Mouse (Mus musculus): ENCODE results near the gene Trak1.

Gene Trak1

DNA sequence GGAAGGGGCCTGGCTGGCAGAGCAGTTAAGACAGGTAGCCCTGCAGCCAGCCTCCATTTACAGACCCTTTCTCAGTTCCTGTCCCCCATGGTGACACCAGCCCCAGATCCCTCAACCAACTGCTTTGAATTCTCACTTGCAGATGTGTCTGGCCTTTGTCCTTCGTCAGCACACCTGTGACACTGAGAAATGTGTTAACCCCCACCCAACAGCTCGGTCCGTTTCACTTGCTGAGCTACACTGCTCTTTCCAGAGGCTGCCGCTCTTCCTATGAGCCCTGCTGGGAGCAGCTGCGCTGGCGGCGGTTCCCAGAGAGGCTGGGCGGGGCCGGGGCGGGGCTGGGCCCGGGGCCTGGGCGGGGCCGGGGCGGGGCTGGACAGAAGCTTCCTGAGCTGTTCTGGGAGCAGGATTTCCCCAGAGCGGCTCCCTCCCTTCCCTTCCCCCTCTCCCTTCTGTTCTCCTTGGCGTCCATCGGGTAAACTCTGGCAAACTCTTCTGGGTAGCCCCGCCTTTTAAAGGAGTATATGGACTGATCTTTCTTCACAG, 74.1 kb downstream of the Trak1 start:
- peak; percentile 71 for DNase-seq (ENCODE audit: low spot score)

GRCm38 (mm10) chr9:121371946-121372646, 74.8 kb downstream of the Trak1 start:
- no peak for DNase-seq (ENCODE audit: low spot score)

DNA sequence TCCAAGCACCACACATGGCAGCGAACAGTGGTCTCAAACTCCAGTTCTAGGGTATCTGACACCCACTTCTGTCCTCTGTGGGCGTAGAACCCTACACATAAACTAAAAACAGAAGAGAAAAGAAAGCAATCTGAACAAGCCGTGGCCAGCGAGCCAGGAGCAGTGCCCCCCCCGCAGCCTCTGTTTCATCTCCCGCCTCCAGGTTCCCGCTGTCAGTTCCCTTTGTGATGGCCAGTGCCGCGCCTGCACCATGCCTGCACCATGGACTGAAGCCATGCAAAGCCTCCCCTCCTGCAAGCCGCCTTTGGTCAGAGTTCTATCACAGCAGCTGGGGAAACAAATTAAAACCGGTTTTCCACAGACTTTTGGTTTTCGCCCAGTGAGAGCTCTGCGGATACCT, 75.8 kb downstream of the Trak1 start:
- DNase-seq (ENCODE audit: low spot score): no peak

GRCm38 (mm10) chr9:121373512-121373911, 76.2 kb downstream of the Trak1 start:
- DNase-seq (ENCODE audit: low spot score): no peak

- no peak for DNase-seq (ENCODE audit: low spot score)
Measured at GRCm38 (mm10) chr9:121374076-121374863, 77.0 kb downstream of the Trak1 start.

GRCm38 (mm10) chr9:121374864-121375255, 77.6 kb downstream of the Trak1 start:
- DNase-seq (ENCODE audit: low spot score): no peak

GRCm38 (mm10) chr9:121376094-121376493, 78.8 kb downstream of the Trak1 start:
- DNase-seq (ENCODE audit: low spot score): peak; percentile 69

GRCm38 (mm10) chr9:121380310-121380920, 83.1 kb downstream of the Trak1 start:
- DNase-seq (ENCODE audit: low spot score): no peak

GRCm38 (mm10) chr9:121381678-121382297, 84.5 kb downstream of the Trak1 start:
- no peak for DNase-seq (ENCODE audit: low spot score)

DNA sequence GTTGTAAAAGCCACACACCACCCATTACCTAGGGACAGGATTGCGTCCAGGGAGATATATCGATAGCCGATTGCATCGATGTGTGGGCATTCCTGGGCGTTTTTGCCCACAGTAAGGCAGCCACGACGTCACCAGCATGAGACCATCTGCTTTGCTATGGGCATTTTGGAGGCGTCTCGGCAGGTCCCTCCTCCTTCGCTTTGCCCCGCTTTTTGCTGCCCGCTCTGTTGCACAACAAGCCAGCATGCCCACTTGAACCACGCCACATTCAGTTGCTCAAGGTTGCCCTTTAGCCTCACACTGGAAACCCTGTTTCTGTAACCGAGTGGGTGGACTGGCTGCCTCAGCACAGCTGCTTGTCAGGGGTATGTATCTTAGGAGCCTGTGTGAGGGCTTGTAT, 85.3 kb downstream of the Trak1 start:
- no peak for DNase-seq (ENCODE audit: low spot score)

DNA sequence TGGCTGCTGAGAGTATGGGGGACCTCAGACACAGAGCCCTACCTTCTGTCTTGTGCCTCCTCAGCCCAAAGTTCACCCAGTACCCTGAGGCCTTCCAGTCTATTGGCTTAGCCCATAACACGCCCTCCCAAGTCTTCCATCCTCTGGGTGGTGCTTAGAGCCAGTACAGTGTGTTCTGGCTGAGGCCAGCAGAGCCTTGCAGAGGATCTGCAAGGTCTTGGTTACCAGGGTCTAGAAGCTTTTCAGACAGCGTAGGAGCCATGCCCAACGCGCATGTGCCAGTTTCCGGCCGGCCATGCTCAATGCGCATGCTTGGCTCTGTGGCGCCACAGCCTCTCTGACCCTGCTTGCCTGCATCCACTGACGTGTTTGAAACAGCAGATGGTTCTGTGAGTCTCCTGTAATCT, 85.9 kb downstream of the Trak1 start:
- DNase-seq (ENCODE audit: low spot score): peak; percentile 80

GRCm38 (mm10) chr9:121384620-121385019, 87.3 kb downstream of the Trak1 start:
- no peak for DNase-seq (ENCODE audit: low spot score)

GRCm38 (mm10) chr9:121385091-121385748, 87.9 kb downstream of the Trak1 start:
- DNase-seq (ENCODE audit: low spot score): peak; percentile 62

GRCm38 (mm10) chr9:121385749-121386350, 88.5 kb downstream of the Trak1 start:
- no peak for DNase-seq (ENCODE audit: low spot score)

DNA sequence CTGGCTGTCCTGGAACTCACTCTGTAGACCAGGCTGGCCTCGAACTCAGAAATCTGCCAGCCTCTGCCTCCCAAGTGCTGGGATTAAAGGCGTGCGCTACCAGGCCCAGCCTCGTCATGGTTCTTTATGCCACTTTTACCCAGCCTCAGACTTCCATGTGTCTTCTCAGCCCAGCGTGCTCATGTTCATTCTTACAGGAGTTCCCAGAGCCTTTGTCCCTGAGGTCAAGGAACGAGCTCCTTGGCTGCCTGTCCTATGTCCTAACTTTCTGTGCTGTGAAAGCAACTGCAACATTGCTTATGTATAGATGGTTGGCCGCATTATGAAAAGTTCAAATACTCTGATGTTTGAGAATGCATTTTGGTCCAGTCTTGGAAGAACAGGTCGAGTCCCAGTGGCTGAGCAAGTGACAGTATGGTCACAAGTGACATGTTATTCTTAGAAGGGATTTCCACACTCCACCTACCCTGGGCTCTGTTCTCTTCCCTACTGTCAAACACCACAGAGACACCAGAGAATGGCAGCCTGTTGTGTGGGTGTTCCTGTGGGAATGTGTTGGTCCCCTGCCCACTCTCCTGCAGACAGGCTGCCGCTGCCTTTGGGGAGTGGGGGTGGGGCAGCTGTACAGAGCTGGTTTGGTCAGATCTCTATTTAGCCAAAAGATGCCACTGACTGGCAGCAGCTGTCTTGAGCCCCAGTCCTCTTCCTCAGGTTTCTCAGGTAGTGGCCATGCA, 90.4 kb downstream of the Trak1 start:
- DNase-seq (ENCODE audit: low spot score): no peak

DNA sequence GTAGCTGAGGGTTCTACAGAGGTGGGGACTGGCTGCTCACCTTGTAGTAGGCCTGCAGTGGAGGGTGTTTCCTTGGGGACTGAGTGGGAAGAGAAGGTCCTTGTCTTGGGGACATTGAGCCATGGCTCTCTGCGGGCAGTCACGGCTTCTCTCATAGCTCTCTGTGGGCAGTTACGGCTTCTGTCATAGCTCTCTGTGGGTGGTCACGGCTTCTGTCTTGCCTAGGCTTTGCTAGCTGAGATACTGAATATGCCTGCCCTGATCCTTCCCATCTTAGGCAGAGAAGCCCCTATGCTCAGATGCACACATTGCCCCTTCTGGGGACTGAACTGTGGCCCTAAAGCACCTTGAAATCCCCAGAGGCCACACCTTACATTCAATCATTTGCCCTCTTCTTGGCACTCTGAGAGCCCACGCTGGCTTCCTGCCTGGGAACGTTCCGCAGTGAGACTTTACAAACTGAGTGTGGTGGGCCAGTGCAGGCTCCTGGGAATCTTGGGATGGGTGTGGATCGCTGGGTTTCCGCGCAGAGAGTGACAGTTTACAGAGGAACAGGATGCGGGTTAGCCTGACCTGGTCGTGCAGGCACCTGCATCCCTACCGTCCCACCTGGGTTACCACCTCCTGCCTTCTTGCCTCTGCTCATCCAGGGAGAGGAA, 91.1 kb downstream of the Trak1 start:
- no peak for DNase-seq (ENCODE audit: low spot score)

- no peak for DNase-seq (ENCODE audit: low spot score)
Measured at GRCm38 (mm10) chr9:121389258-121389657, 92.0 kb downstream of the Trak1 start.

DNA sequence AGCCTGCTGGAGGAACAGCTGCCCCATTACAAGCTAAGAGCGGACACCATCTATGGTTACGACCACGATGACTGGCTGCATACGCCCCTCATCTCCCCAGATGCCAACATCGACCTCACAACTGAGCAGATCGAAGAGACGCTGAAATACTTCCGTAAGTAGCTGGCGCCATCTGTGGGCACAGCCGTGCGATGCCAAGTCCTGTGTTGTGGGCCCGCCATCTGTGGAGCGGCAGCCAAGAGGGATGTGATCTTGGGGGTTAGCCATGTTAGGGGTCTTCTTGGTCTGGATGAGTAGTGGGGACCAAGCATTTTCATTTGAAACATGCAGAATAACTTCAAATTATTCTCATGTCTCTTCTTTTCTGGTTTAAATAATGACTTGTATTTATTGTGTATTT, 94.6 kb downstream of the Trak1 start:
- DNase-seq (ENCODE audit: low spot score): no peak

- no peak for DNase-seq (ENCODE audit: low spot score)
Measured at GRCm38 (mm10) chr9:121392427-121392826, 95.1 kb downstream of the Trak1 start.

DNA sequence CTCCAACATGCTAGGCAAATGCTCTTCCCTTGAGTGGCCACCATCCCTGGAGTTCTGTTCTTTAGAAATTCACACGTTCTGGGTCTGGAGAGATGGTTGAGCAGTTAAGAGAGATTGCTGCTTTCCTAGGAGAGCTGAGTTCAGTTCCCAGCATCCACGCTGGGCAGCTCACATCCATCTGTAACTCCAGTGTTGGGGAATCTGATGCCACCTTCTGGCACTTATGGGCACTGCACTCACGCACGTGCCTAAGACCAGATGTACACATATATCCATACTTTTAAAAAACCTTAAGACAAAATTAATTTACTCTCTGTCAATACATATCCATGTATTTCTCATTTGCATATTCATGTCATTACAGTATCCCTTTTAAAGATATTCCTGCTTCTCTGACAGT, 95.8 kb downstream of the Trak1 start:
- no peak for DNase-seq (ENCODE audit: low spot score)

All from testis, postnatal 14 days (tissue).